Comparison of ENCODE assay signal across 11 mouse cellular contexts in genomic region chr3:9552332-9552731, GRCm38 (mm10). TPM values are rescaled to one million over a fixed set of nuclear protein-coding genes. Genes with fewer than 3 reads are reported as not detected.
DNase-seq lines count a peak whose midpoint lies in the region; ATAC-seq and TF ChIP-seq lines count a peak whose summit lies in the region.
"Had no signal": no experiment of that assay in that cellular context is flagged by ENCODE, and none has a peak within 500 bp of the region (broad histone marks: within the 10 kb centered on the region; RNA-seq: fewer than 3 reads in every experiment).

No protein-coding gene starts in this region.

- WGBS in heart, embryonic 11.5 days (ENCODE audit: insufficient replicate concordance) = 48% methylated on average over 8 of the region's 8 CpGs
- WGBS in heart, embryonic 10.5 days = 43% methylated on average over 8 of the region's 8 CpGs
- WGBS in lung, postnatal 0 days = 29% methylated on average over 8 of the region's 8 CpGs
- WGBS in lung, adult 2 months = 36% methylated on average over 8 of the region's 8 CpGs
- WGBS in stomach, postnatal 0 days = 39% methylated on average over 8 of the region's 8 CpGs

- no peaks in the 10 kb centered on the region for H3K9me3 ChIP-seq in heart, embryonic 11.5 days (replicated peaks; ENCODE audit: control insufficient read depth, low read length)
- H3K9me3 ChIP-seq in heart, embryonic 10.5 days = no peaks in the 10 kb centered on the region
- no peaks in the 10 kb centered on the region for H3K9me3 ChIP-seq in lung, postnatal 0 days (ENCODE audit: low read length)
- H3K9me3 ChIP-seq in stomach, postnatal 0 days (ENCODE audit: control insufficient read depth, low read length) = no peaks in the 10 kb centered on the region

- 0 out of 2 replicates have a peak, but pooled peaks have one; percentile 63 for ATAC-seq in heart, embryonic 11.5 days (replicated peaks; ENCODE audit: insufficient number of reproducible peaks, low FRiP score, low TSS enrichment)
- peak; percentile 79 for ATAC-seq in lung, postnatal 0 days
- ATAC-seq in stomach, postnatal 0 days (ENCODE audit: low FRiP score, low TSS enrichment) = peak; percentile 85

- no peak overlapping the region for H3K4me2 ChIP-seq in heart, embryonic 11.5 days
- no peak overlapping the region for H3K4me2 ChIP-seq in lung, postnatal 0 days (replicated peaks; ENCODE audit: low read depth, low read length)
- H3K4me2 ChIP-seq in stomach, postnatal 0 days (replicated peaks; ENCODE audit: low read depth) = no peak overlapping the region

- no peak for TF ChIP-seq POLR2A in lung, adult 2 months (IDR thresholded peaks at IDR 0.05; ENCODE audit: borderline replicate concordance, extremely low read depth, low read depth, low read length)

- no peaks in the 10 kb centered on the region for H3K27me3 ChIP-seq in heart, embryonic 11.5 days (ENCODE audit: control insufficient read depth, insufficient read depth, low read length)
- H3K27me3 ChIP-seq in heart, embryonic 10.5 days (ENCODE audit: insufficient read depth, poor library complexity, severe bottlenecking) = no peaks in the 10 kb centered on the region
- no peaks in the 10 kb centered on the region for H3K27me3 ChIP-seq in lung, postnatal 0 days (replicated peaks; ENCODE audit: insufficient read depth, low read length)
- H3K27me3 ChIP-seq in stomach, postnatal 0 days (ENCODE audit: control insufficient read depth, insufficient read depth, low read length) = no peaks in the 10 kb centered on the region

- no peak overlapping the region for H3K4me3 ChIP-seq in heart, embryonic 11.5 days (ENCODE audit: low read depth, low read length)
- no peak overlapping the region for H3K4me3 ChIP-seq in heart, embryonic 10.5 days
- no peak overlapping the region for H3K4me3 ChIP-seq in lung, postnatal 0 days (ENCODE audit: low read depth, low read length)
- no peak overlapping the region for H3K4me3 ChIP-seq in lung, adult 2 months (replicated peaks; ENCODE audit: extremely low read depth, low read depth, low read length)
- no peak overlapping the region for H3K4me3 ChIP-seq in stomach, postnatal 0 days (ENCODE audit: low read depth, low read length)
- H3K4me3 ChIP-seq in left cerebral cortex, adult 2 months = no peak overlapping the region
- H3K4me3 ChIP-seq: layer of hippocampus, adult 2 months had no signal

- no peaks in the 10 kb centered on the region for H3K36me3 ChIP-seq in heart, embryonic 11.5 days (ENCODE audit: control insufficient read depth, insufficient read depth, low read length)
- no peaks in the 10 kb centered on the region for H3K36me3 ChIP-seq in heart, embryonic 10.5 days
- no peaks in the 10 kb centered on the region for H3K36me3 ChIP-seq in lung, postnatal 0 days (ENCODE audit: insufficient read depth, low read length)
- no peaks in the 10 kb centered on the region for H3K36me3 ChIP-seq in stomach, postnatal 0 days (ENCODE audit: control insufficient read depth, insufficient read depth, low read length)

- H3K27ac ChIP-seq in heart, embryonic 11.5 days (ENCODE audit: low read depth, low read length) = no peak overlapping the region
- H3K27ac ChIP-seq in heart, embryonic 10.5 days = no peak overlapping the region
- H3K27ac ChIP-seq in lung, postnatal 0 days (ENCODE audit: low read length) = no peak overlapping the region
- no peak overlapping the region for H3K27ac ChIP-seq in stomach, postnatal 0 days (replicated peaks)
- H3K27ac ChIP-seq in left cerebral cortex, adult 2 months = no peak overlapping the region
- H3K27ac ChIP-seq: layer of hippocampus, adult 2 months had no signal

- peaks cover 48% of the 10 kb centered on the region for H3K4me1 ChIP-seq in heart, embryonic 11.5 days (ENCODE audit: control insufficient read depth, insufficient read depth, low read length)
- peaks cover 50% of the 10 kb centered on the region for H3K4me1 ChIP-seq in heart, embryonic 10.5 days
- 0 out of 2 replicates have a peak, but pooled peaks cover 2% of the 10 kb centered on the region for H3K4me1 ChIP-seq in lung, postnatal 0 days (ENCODE audit: insufficient read depth, low read depth, low read length)
- H3K4me1 ChIP-seq in lung, adult 2 months (ENCODE audit: control insufficient read depth, insufficient read depth, low read length) = peaks cover 27% of the 10 kb centered on the region
- no peaks in the 10 kb centered on the region for H3K4me1 ChIP-seq in stomach, postnatal 0 days (replicated peaks; ENCODE audit: control insufficient read depth, insufficient read depth)

- no peak for DNase-seq in heart, embryonic 10.5 days (ENCODE audit: low spot score)
- DNase-seq in lung, postnatal 0 days (ENCODE audit: low spot score) = peak; percentile 57
- no peak for DNase-seq in lung, adult 2 months
- DNase-seq in liver = peak; percentile 22
- peak; percentile 46 for DNase-seq in stomach, postnatal 0 days (ENCODE audit: low spot score)
- no peak for DNase-seq in left cerebral cortex, adult 2 months (ENCODE audit: extremely low spot score in 1 of 2, low spot score in 2 of 2)
- DNase-seq in gastrocnemius, postnatal 25 days = no peak
- DNase-seq: cerebellum, adult 9-11 months; left cerebral cortex, postnatal 4 days had no signal

- TF ChIP-seq CTCF in lung, postnatal 0 days (IDR thresholded peaks at IDR 0.05) = peak; percentile 11; the same call in 1 of the 2 replicates
- no peak for TF ChIP-seq CTCF in lung, adult 2 months (IDR thresholded peaks at IDR 0.05; ENCODE audit: insufficient read depth, low read length)
- no peak for TF ChIP-seq CTCF in stomach, postnatal 0 days (IDR thresholded peaks at IDR 0.05; ENCODE audit: low read depth)
- no peak for TF ChIP-seq CTCF in left cerebral cortex, adult 2 months (IDR thresholded peaks at IDR 0.05)

- no peak overlapping the region for H3K9ac ChIP-seq in heart, embryonic 11.5 days (ENCODE audit: low read depth, low read length)
- H3K9ac ChIP-seq in lung, postnatal 0 days (replicated peaks; ENCODE audit: low read depth) = no peak overlapping the region
- H3K9ac ChIP-seq in stomach, postnatal 0 days (ENCODE audit: low read length) = no peak overlapping the region

- intact Hi-C loops in left cerebral cortex, adult 2 months (cut with DNase I) = no loop called here

- no peak for TF ChIP-seq EP300 in lung, postnatal 0 days (IDR thresholded peaks at IDR 0.05)
- no peak for TF ChIP-seq EP300 in stomach, postnatal 0 days (optimal IDR thresholded peaks at IDR 0.05)

RNA-seq across cellular contexts. Expression of gene Zfp704, which starts 57.6 kb away (rescaled TPM):
- 7.9 and 8.2 TPM in 2 replicates for polyA plus RNA-seq in heart, embryonic 11.5 days (2014; fragmentation: Nextera tagmentation; extraction: Ambion mirVana)
- polyA plus RNA-seq in heart, embryonic 10.5 days (2016; fragmentation: Nextera tagmentation; extraction: Ambion mirVana) = 6.1 and 7.2 TPM in 2 replicates
- polyA plus RNA-seq in lung, postnatal 0 days (2015; fragmentation: Nextera tagmentation; extraction: Ambion mirVana) = 5.9 and 7.7 TPM in 2 replicates
- 8.5 and 9.7 TPM in 2 replicates for polyA plus RNA-seq in lung, adult 2 months (2012; rRNA removed)
- polyA plus RNA-seq in stomach, postnatal 0 days (2015; fragmentation: Nextera tagmentation; extraction: Ambion mirVana) = 3.4 and 3.9 TPM in 2 replicates
- 10 to 100 TPM; 31.7 to 34.6 TPM for total RNA-seq in left cerebral cortex, adult 2 months (2021)
- 1 to 10 TPM; 5.1 to 5.2 TPM for total RNA-seq in gastrocnemius, postnatal 25 days (2021)

Comparison
In these comparisons a context has a peak if more than half of its experiments do, and no peak if none do; other contexts are left out.
1. DNase-seq: peak in lung, postnatal 0 days (single experiment), liver (single experiment) and stomach, postnatal 0 days (single experiment); none in heart, embryonic 10.5 days (single experiment), lung, adult 2 months (single experiment), left cerebral cortex, adult 2 months (0 of 2) and gastrocnemius, postnatal 25 days (single experiment).
2. Peak in every context shown above with its lines, with median percentiles within 50 percentile points of each other: ATAC-seq.